8 mouse cellular contexts compared by ENCODE assay signal in the genomic region with DNA sequence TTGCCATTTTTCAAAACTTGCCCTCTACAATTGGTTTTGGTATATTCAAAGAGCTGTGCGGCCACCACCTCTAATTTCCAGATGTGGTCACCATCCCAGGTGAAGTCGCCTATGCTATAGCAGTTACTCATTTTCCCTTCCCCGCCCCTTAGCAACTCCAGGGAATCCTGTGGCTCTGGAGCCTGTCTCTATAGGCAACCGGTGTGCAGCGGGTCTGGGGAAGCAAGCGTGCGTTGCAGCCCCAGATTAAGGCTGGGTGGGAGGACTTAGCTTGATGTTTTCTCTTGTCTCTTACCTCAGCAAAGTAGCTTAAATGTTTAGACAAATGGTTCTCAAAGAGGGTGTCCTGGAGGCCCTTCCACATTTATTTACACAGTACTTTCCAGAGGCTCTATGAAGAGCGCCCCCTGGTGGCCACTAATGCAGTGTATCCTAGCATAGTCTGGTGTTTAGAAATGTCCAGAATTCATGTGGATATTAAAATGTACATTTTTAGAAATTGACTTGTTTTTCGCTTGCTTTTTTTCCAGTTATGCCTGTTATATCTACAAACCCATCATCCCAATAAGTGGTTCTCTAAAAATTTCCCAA. TPM values are rescaled to one million over a fixed set of nuclear protein-coding genes. Genes with fewer than 3 reads are reported as not detected.
DNase-seq lines count a peak whose midpoint lies in the region; ATAC-seq lines count a peak whose summit lies in the region.

No protein-coding gene starts in this region.

- H3K36me3 ChIP-seq in limb, embryonic 10.5 days = peaks cover 43% of the 10 kb centered on the region

- no peak overlapping the region for H3K4me3 ChIP-seq in limb, embryonic 10.5 days

- 70% methylated on average over 9 of the region's 9 CpGs for WGBS in limb, embryonic 10.5 days

- peak; percentile 29 to 79 for DNase-seq in adrenal gland, adult (ENCODE audit: inconsistent age in 2 of 2, low spot score in 1 of 2)
- DNase-seq in adrenal gland, adult 8-10 months = no peak
- peak; percentile 31 to 76 for DNase-seq in layer of hippocampus, postnatal 25 days (ENCODE audit: extremely low spot score in 1 of 2, low spot score in 1 of 2)
- DNase-seq in layer of hippocampus, postnatal 36 days = no peak
- DNase-seq in cerebellum, postnatal 36 days = peak; percentile 59 to 63
- peak; percentile 71 for DNase-seq in limb, embryonic 10.5 days (ENCODE audit: low spot score)
- peak; percentile 34 for DNase-seq in retina, adult 2 months (ENCODE audit: low read depth, low spot score)

- H3K27me3 ChIP-seq in limb, embryonic 10.5 days (ENCODE audit: low read depth, poor library complexity, severe bottlenecking) = no peaks in the 10 kb centered on the region

- peaks cover 2% of the 10 kb centered on the region; the same call in 1 of the 2 replicates for H3K4me1 ChIP-seq in limb, embryonic 10.5 days

- H3K27ac ChIP-seq in limb, embryonic 10.5 days = no peak overlapping the region

- peak; percentile 61 for ATAC-seq in activated CD4-positive, CD25-positive, alpha-beta regulatory T cell, adult 4 months

- no peaks in the 10 kb centered on the region for H3K9me3 ChIP-seq in limb, embryonic 10.5 days (replicated peaks)

RNA-seq across cellular contexts. Expression of a gene that starts 16.7 kb away (rescaled TPM):
- 10 to 100 TPM; 61.4 to 92.7 (median 75.5) TPM for total RNA-seq in adrenal gland, adult 8-10 months (2022)
- 10 to 100 TPM; 29.7 to 33.7 TPM for total RNA-seq in layer of hippocampus, postnatal 25 days (2021)
- total RNA-seq in layer of hippocampus, postnatal 36 days (2021) = 10 to 100 TPM; 26.3 to 27.9 TPM
- polyA plus RNA-seq in activated CD4-positive, CD25-positive, alpha-beta regulatory T cell, adult 4 months (2017; shearing (Covaris generic)) = 10 to 100 TPM; 79.9 to 85.9 TPM
- 54.6 and 64.8 TPM in 2 replicates for polyA plus RNA-seq in limb, embryonic 10.5 days (2016; fragmentation: Nextera tagmentation; extraction: Ambion mirVana)

RNA-seq across cellular contexts. Expression of a gene that starts 52.9 kb away (rescaled TPM):
- total RNA-seq in adrenal gland, adult 8-10 months (2022) = 10 to 100 TPM; 15.9 to 17.0 (median 16.9) TPM
- 1 to 10 TPM; 1.6 to 2.1 TPM for total RNA-seq in layer of hippocampus, postnatal 25 days (2021)
- total RNA-seq in layer of hippocampus, postnatal 36 days (2021) = 1 to 10 TPM; 1.9 to 3.0 TPM
- 1 to 10 TPM in 1 of 2 experiments, not detected in 1; 1.2 TPM for polyA plus RNA-seq in activated CD4-positive, CD25-positive, alpha-beta regulatory T cell, adult 4 months (2017; shearing (Covaris generic))
- 1.3 and 3.2 TPM in 2 replicates for polyA plus RNA-seq in limb, embryonic 10.5 days (2016; fragmentation: Nextera tagmentation; extraction: Ambion mirVana)

Comparison
In these comparisons a context has a peak if more than half of its experiments do, and no peak if none do; other contexts are left out.
1. DNase-seq: peak in adrenal gland, adult (2 of 2), layer of hippocampus, postnatal 25 days (2 of 2), cerebellum, postnatal 36 days (2 of 2), limb, embryonic 10.5 days (single experiment) and retina, adult 2 months (single experiment); none in adrenal gland, adult 8-10 months (single experiment) and layer of hippocampus, postnatal 36 days (0 of 2).
2. RNA of a gene that starts 52.9 kb away (total RNA-seq): 15.9 to 17.0 TPM in adrenal gland, adult 8-10 months; 1.9 to 3.0 TPM in layer of hippocampus, postnatal 36 days and 1.6 to 2.1 TPM in layer of hippocampus, postnatal 25 days; every median in the first group is over 4 times any median in the second.